Mouse (Mus musculus) gastrocnemius, adult 18-20 months (tissue): ENCODE data around the gene Mbd4. TPM values are rescaled to one million over a fixed set of nuclear protein-coding genes. Genes with fewer than 3 reads are reported as not detected.

Source experiments
- DNase-seq: peaks from one replicate; pipeline ENCODE4 v3.0.0; 2021; ENCODE audit warnings: low spot score
- total RNA-seq, 2 experiments: library from RNA; stranded (reverse); gene quantifications; 2 replicates each; pipeline ENCODE4 v1.2.3; 2021

Gene Mbd4
- total RNA-seq, 2 experiments from 2014 or later: 0.83 to 0.94 TPM

GRCm38 (mm10) chr6:115814104-115814503 is 39.1 kb downstream of the Mbd4 start:
- DNase-seq: peak; percentile 74

- DNase-seq: no peak
Measured at GRCm38 (mm10) chr6:115811606-115812005, 41.6 kb downstream of the Mbd4 start.

GRCm38 (mm10) chr6:115808488-115809231 is 44.5 kb downstream of the Mbd4 start, which contains the start of gene Rpl32:
Gene Rpl32, minus strand, starts transcription at chr6:115808747.
- peak; percentile 85 for DNase-seq

- DNase-seq: no peak
Measured at GRCm38 (mm10) chr6:115808196-115808487, 45.0 kb downstream of the Mbd4 start.

- DNase-seq: no peak
Measured at GRCm38 (mm10) chr6:115807464-115808195, 45.5 kb downstream of the Mbd4 start.

GRCm38 (mm10) chr6:115804432-115805192 is 48.6 kb downstream of the Mbd4 start:
- no peak for DNase-seq

- peak; percentile 48 for DNase-seq
Measured at GRCm38 (mm10) chr6:115803541-115804382, 49.4 kb downstream of the Mbd4 start.

- no peak for DNase-seq
Measured at GRCm38 (mm10) chr6:115801811-115802210, 51.4 kb downstream of the Mbd4 start.

- no peak for DNase-seq
Measured at GRCm38 (mm10) chr6:115792691-115793215, 60.4 kb downstream of the Mbd4 start.

- DNase-seq: peak; percentile 34
Measured at GRCm38 (mm10) chr6:115791842-115792686, 61.1 kb downstream of the Mbd4 start.

GRCm38 (mm10) chr6:115791016-115791415 is 62.2 kb downstream of the Mbd4 start:
- DNase-seq: peak; percentile 52

Other genes with a start within 250 kb of the Mbd4 start
- gene Raf1, start 176.7 kb downstream of the Mbd4 start, total RNA-seq: 100 to 1,000 TPM; 110 to 123 TPM
- gene Tmem40, start 91.0 kb downstream of the Mbd4 start, total RNA-seq: under 1 TPM in 1 of 2 experiments, not detected in 1; 0.43 TPM
- gene Cand2, start 78.8 kb downstream of the Mbd4 start, total RNA-seq: 10 to 100 TPM; 74.8 to 78.7 TPM
- gene Rpl32, start 44.6 kb downstream of the Mbd4 start, total RNA-seq: 100 to 1,000 TPM; 568 to 577 TPM
- gene Efcab12, start 15.0 kb downstream of the Mbd4 start, total RNA-seq: under 1 TPM in 1 of 2 experiments, not detected in 1; 0.14 TPM
- 1 to 10 TPM; 3.9 to 4.2 TPM for gene Ift122, start 99 bp upstream of the Mbd4 start, total RNA-seq
- gene Rho, start 78.4 kb upstream of the Mbd4 start, total RNA-seq: under 1 TPM in 1 of 2 experiments, not detected in 1; 0.05 TPM
- gene H1foo, start 91.6 kb upstream of the Mbd4 start, total RNA-seq: not detected
- gene Plxnd1, start 141.6 kb upstream of the Mbd4 start, total RNA-seq: 10 to 100 TPM; 20.0 to 23.7 TPM